Mouse (Mus musculus) induced T-regulatory cell, adult 2 months (primary cell): ENCODE data around the gene Nphp4.
A peak's percentile ranks its signal among the peaks of the same experiment; 100 is the strongest.
"Not testable (repeated sequence)": the region's sequence is repeated elsewhere in the genome, so short reads cannot be mapped to it uniquely, and the experiment has no call there.

ENCODE experiments used
- DNase-seq: peaks from one replicate; pipeline ENCODE4 v3.0.0-alpha.2; 2012; ENCODE audit warnings: low read depth

The Nphp4 gene

DNA sequence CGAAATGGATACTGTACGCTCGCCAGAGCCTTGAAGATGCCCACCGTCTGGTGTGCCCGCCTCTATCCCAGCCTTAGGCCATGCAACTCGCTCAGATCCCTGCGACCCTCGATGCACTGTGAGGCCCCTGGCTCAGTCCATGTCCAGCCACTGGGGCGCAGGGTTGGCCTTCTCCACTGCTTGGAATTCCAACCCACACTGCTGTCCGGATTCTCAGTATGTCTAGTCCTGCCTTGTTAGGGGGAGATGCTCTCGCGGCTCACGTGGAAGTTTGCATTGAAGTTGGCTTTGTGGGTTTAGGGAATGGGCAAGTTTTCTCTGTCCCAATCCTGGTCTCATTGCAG is 1.7 kb downstream of the Nphp4 start:
- DNase-seq: no peak

GRCm38 (mm10) chr4:152480426-152480825 is 3.9 kb downstream of the Nphp4 start:
- no peak for DNase-seq

- DNase-seq: no peak
Measured at GRCm38 (mm10) chr4:152488046-152488445, 11.5 kb downstream of the Nphp4 start.

DNA sequence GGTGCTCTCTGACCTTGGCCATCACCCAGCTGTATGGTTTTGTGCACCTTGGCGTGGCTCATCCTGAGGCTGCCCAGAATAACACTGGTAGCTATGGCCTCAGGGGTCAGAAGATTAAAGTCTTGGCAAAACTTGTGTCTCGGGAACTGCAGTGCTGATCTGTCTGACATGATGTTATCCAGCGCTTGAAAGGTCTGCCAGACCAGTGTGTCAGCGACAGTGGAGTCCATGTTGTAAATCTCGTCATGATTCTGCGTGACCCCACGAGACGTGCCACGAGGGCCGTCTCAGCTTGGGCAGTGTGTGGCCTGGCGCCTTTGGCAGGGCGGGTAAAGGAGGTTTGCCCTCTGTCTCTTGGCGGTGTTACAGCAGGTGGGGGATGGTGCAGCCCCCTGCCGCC is 13.8 kb downstream of the Nphp4 start:
- no peak for DNase-seq

DNA sequence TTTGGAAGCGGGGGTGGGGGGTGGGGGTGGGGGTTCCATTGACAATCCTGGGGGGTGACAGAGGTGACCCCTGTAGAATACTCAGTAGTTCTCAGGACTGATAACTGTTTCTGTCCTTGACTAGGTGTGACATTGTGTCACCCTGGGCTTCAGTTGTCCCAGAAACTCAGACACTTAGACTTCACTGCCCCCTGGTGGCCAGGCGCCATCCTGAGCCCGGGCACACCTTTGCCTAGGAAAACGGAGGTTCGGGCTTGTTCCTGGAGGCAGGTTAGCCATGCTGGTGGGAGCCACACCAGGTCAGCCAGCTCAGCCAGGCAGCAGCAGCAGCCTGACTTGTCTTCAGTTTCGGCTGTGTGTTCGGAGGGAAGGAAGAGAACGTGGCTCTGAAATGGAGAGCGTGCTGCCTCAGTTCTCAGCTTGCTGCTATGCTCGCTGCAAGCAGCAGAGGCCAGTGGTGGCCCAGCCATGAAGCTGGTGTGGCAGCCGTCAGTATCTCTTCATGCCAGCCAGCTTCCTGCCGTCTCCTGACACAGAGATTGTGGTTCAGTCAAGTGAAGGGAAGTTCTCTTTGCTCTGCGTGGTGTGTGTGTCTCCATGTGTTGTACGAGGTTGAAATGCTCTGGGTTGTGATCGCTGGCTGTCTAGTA is 14.9 kb downstream of the Nphp4 start:
- DNase-seq: peak; percentile 88

GRCm38 (mm10) chr4:152494360-152494879 is 17.9 kb downstream of the Nphp4 start:
- DNase-seq: no peak

GRCm38 (mm10) chr4:152512221-152512925 is 35.9 kb downstream of the Nphp4 start:
- DNase-seq: no peak

- no peak for DNase-seq
Measured at GRCm38 (mm10) chr4:152514884-152515283, 38.4 kb downstream of the Nphp4 start.

DNA sequence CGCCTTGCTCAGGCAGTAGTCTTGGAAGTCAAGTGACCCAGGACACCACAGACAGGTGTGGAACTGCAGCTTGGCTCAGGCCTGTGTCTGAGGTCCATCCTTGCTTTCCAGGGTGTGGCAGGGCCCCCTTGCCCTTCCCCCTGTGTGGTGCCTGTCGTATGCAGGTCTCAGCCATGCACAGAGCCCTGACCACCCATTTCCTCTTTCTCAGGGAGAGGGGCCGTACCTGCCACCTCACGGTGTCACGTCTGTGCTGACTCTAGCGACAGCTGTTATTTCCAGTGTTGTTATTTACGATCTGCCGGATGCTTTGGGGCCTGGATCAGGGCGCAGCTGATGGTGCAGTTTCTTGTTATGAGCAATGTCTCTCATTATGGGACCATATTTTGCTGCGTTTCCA is 42.6 kb downstream of the Nphp4 start:
- DNase-seq: peak; percentile 43

DNA sequence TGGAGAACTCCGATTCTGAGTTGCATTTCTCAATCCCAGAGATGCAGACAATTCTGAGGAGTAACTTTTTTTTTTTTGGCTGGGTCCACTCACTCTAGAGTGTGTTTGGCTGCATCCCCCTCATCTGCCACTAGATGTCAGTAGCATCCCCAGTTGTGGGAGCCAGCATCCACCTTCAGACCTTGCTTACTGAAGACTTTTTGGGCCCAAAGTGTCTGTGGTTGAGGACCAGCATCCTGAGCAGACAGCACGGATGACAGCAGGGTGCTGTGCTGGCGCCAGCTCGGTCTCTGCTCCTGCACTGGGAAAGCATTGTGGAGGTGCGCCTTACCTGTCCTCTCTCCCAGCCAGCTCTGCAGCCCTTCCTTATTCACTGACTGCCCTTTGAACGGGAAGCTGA is 43.6 kb downstream of the Nphp4 start:
- peak; percentile 76 for DNase-seq

GRCm38 (mm10) chr4:152532872-152533271 is 56.4 kb downstream of the Nphp4 start:
- DNase-seq: no peak

DNA sequence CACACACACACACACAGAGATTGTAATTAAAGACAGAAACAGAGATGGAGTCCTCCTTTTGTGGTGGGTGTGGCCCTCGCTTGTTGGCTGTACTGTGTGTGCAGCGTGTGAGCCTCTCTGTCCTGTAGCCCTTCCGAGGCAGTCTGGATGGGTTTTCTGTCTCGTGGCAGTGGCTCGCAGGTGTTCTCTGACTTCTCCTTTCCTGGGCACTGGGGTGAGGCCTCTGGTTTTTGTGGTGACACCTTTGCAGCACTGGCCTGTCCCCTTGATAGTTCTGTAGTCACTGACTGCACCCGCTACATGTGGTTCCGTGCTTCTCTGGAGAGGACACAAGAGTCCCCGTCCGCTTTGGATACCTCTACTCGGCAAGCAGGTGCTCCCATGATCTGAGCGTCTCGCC is 63.2 kb downstream of the Nphp4 start:
- no peak for DNase-seq

GRCm38 (mm10) chr4:152541172-152541571 is 64.7 kb downstream of the Nphp4 start:
- DNase-seq: no peak

DNA sequence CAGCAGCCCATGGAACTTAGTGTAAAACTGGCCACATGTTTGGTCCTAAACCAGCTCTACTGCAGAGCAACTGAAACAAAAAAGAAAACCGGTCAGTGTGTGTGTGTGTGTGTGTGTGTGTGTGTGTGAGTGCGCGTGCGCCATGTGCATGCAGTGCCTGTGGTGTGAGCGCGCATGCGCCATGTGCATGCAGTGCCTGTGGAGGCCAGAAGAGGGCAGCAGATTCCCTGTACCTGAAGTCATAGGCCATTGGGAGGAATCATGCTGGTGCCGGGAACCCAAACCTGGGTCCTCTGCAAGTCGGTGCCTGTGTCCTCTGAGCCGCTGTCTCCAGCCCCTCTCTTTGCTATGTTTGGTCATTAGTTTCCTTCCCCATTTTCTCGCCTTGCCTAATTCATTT is 65.9 kb downstream of the Nphp4 start:
- no peak for DNase-seq

DNA sequence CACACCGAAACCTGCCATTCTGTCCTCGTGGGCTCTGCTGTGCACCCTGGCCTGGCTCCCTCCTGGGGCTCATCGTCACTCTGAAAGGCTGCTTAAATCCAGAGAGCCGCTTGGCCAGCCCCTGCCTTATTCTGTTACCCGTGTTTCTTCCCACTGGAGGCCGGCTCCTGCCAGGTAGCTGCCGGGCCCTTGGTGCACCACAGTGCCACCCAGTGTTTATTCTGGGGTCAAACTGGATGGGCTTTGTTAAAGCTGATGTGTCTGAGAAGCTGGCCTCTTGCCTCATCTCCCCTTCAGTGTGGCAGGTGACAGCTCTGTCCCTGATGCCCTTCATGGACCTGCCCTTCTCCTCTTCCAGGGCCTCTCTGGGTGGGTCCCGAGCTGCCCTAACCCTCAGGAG is 70.0 kb downstream of the Nphp4 start:
- no peak for DNase-seq

- no peak for DNase-seq
Measured at GRCm38 (mm10) chr4:152547886-152548663, 71.6 kb downstream of the Nphp4 start.

DNA sequence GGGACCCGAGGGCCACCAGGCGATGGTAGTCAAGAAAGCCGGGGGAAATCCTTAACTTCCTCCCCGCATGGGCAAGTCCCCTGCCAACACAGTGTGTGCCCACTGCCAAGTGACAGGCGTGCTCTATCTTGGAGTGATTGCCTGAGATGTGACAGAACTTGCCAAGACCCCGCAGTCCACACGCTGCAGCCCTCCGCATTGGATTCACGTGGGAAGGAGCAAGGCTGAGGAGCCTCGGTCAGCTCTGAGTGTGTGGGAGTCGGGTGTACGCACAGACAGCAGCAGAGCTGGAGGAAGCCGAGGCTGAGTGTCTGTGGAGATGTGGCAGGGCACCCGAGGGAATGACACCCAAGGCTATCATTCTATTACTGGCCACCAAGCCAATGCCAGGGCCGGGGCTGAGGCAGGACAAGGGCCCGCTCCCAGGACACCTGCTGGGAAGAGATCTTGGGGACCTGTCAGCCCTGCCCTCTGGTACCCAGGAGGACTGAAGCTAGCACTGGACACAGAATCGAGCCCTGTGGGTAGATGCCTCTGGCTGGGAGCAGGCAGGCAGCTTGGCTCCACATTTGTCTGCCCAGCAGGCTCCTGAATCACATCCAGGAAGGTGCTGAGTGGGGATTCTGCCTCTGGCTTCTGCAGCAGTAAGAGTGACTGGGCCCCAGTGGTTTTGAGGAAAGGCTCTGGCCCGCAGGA is 73.1 kb downstream of the Nphp4 start:
- DNase-seq: no peak

- DNase-seq: no peak
Measured at GRCm38 (mm10) chr4:152550203-152550549, 73.7 kb downstream of the Nphp4 start.

DNA sequence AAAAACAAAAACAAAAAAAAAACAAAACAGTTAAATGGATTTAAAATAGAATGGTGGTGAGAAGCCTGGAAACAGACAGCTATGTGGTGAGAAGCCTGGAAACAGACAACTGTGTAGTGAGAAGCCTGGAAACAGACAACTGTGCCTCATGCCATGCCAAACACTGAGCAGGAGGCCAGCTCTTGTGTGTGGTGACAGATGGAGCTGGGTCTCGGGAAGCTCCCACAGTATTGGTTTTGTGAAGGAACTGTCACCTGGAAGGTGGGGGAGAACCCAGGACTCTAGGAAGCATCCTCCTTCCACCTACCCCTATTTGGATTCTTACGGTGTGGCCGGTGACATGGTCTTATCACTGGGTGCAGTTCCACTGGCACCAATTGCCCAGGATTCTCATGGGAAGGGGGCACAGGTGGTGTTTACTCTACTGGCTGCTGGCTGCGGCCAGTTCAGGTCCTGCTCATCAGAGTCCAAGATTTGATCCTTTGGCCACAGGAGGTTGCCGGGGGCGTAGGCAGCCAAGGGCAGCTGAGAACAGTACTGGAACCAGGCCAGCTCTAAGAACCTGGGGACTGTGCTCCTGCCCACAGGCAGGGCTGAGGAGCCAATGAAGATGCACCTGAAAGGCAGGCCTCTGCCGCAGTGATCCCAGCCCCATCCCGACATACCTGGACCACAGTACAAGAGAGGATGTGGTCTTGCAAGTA is 77.2 kb downstream of the Nphp4 start:
- DNase-seq: no peak

DNA sequence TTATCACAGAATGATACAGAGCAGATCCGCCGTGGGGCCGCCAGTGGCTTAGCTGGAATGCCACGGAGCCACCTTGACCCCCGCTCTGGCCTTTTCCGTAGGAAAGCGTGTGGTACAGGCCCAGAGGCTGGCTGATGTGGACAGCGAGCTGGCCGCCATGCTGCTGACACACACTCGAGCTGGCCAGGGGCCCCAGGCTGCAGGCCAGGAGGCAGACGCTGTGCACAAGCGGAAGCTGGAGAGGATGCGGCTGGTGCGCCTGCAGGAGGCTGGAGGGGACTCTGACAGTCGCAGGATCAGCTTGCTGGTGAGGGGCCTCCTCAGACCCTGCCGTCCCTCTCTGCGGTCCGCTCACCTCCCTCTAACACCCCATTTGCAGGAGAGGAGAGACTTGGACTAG is 77.9 kb downstream of the Nphp4 start:
- no peak for DNase-seq

DNA sequence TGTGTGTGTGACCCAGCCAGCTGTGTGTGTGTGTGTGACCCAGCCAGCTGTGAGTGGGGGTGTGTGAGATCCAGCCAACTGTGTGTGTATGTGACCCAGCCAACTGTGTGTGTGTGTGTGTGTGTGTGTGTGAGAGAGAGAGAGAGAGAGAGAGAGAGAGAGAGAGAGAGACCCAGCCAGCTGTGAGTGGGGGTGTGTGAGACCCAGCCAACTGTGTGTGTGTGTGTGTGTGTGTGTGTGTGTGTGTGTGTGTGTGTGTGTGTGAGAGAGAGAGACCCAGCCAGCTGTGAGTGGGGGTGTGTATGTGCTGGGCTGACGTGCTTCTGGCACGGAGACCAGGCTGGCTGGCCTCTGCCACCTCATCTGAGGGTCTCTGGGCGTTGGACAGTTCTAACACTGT is 79.3 kb downstream of the Nphp4 start:
- DNase-seq: not testable (repeated sequence)

DNA sequence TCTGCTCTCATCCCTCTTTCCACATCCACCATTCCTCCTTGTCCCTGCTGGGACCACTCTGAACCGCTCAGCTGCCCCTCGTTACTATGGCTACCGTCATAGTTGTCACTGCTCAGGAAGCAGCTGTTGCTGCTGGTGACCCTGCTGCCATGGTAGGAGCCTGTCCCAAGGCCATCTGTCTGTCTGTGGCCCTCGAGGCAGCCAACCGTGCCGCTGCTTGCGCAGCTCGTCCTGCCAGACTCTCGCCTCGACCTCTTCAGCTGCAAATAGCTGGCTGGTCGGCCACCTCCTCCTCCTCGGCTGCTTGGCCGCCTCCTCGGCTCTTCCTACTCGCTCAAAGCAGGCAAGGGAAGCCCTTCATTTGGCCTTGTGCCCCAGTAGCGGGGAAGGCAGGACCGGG is 81.7 kb downstream of the Nphp4 start:
- no peak for DNase-seq
